ENCODE assay signal across 8 mouse cellular contexts in the genomic region with DNA sequence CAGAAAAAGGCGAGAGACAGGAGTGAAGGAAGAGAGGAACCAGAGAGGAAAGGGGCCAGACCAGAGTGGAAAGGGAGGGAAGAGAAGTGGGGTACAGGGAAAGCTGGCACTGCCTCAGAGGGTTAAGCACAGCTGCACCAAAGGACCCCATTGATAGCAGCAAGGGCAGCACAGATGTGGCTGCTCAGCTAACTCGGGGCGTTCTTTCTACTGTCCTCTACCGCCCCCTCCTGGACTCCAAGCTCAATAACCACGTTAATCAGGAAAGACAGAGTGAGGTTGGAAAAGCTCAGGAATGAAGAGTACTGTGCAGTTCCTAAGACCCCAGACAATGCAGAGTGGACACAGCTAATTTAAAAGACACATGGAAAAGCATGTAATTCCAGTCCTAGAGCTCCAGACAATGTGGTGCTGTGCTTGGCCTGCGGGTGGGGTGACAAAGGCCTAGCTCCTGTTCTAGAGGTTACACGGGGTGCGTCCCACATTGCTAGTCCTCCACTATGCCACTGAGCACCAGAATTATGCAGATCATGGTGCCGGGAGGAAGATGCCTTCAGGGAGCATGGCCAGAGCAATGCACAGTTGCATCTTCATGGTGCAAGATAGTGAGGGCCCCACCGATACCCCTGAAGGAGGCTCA.
A peak's percentile ranks its signal among the peaks of the same experiment; 100 is the strongest.
DNase-seq lines count a peak whose midpoint lies in the region; ATAC-seq and TF ChIP-seq lines count a peak whose summit lies in the region.

No protein-coding gene starts in this region.

- H3K9ac ChIP-seq in kidney, embryonic 15.5 days, result no peak overlapping the region
- no peak overlapping the region for H3K9ac ChIP-seq in forebrain, embryonic 15.5 days (replicated peaks)
- no peak overlapping the region for H3K9ac ChIP-seq in hindbrain, postnatal 0 days (replicated peaks; ENCODE audit: low read length)
- no peak overlapping the region for H3K9ac ChIP-seq in midbrain, embryonic 14.5 days (replicated peaks; ENCODE audit: low read length)
- H3K9ac ChIP-seq in stomach, embryonic 14.5 days (replicated peaks; ENCODE audit: low read depth, low read length), result no peak overlapping the region

- no peak overlapping the region for H3K4me3 ChIP-seq in kidney, adult 2 months (ENCODE audit: insufficient read depth, low read depth, low read length)
- no peak overlapping the region for H3K4me3 ChIP-seq in kidney, embryonic 15.5 days (replicated peaks)
- H3K4me3 ChIP-seq in cerebellum, adult 2 months (replicated peaks; ENCODE audit: insufficient read depth, low read depth, low read length), result no peak overlapping the region
- H3K4me3 ChIP-seq in forebrain, embryonic 15.5 days, result no peak overlapping the region
- H3K4me3 ChIP-seq in hindbrain, postnatal 0 days (ENCODE audit: low read length), result no peak overlapping the region
- H3K4me3 ChIP-seq in midbrain, embryonic 14.5 days (replicated peaks; ENCODE audit: low read depth, low read length), result no peak overlapping the region
- no peak overlapping the region for H3K4me3 ChIP-seq in stomach, embryonic 14.5 days (ENCODE audit: low read depth, low read length)

- H3K27ac ChIP-seq in kidney, adult 2 months (ENCODE audit: insufficient read depth, low read depth, low read length), result no peak overlapping the region
- H3K27ac ChIP-seq in kidney, embryonic 15.5 days, result no peak overlapping the region
- no peak overlapping the region for H3K27ac ChIP-seq in cerebellum, adult 2 months (ENCODE audit: insufficient read depth, low read length)
- no peak overlapping the region for H3K27ac ChIP-seq in forebrain, embryonic 15.5 days (replicated peaks)
- no peak overlapping the region for H3K27ac ChIP-seq in hindbrain, postnatal 0 days
- H3K27ac ChIP-seq in midbrain, embryonic 14.5 days (replicated peaks; ENCODE audit: low read depth, low read length), result no peak overlapping the region
- no peak overlapping the region for H3K27ac ChIP-seq in stomach, embryonic 14.5 days (ENCODE audit: low read length)

- H3K9me3 ChIP-seq in kidney, embryonic 15.5 days (replicated peaks), result no peaks in the 10 kb centered on the region
- no peaks in the 10 kb centered on the region for H3K9me3 ChIP-seq in forebrain, embryonic 15.5 days
- no peaks in the 10 kb centered on the region for H3K9me3 ChIP-seq in hindbrain, postnatal 0 days (ENCODE audit: low read length)
- no peaks in the 10 kb centered on the region for H3K9me3 ChIP-seq in midbrain, embryonic 14.5 days (ENCODE audit: control insufficient read depth, low read length)
- no peaks in the 10 kb centered on the region for H3K9me3 ChIP-seq in stomach, embryonic 14.5 days (ENCODE audit: control insufficient read depth, low read depth, low read length)

- no peak for TF ChIP-seq POLR2A in kidney, adult 2 months (IDR thresholded peaks at IDR 0.05; ENCODE audit: low read depth, low read length)
- TF ChIP-seq POLR2A in cerebellum, adult 2 months (IDR thresholded peaks at IDR 0.05; ENCODE audit: borderline replicate concordance, insufficient read depth, low read length), result no peak

- intact Hi-C loops in left cerebral cortex, postnatal 25 days (cut with DNase I), result loop anchor here (5.0 to 10.0 kb wide), 3 partner anchors 869 to 1017 kb away; no protein-coding TSS in a partner anchor

- H3K36me3 ChIP-seq in kidney, adult 2 months (ENCODE audit: control insufficient read depth, insufficient read depth, low read length), result no peaks in the 10 kb centered on the region
- H3K36me3 ChIP-seq in kidney, embryonic 15.5 days, result no peaks in the 10 kb centered on the region
- H3K36me3 ChIP-seq in forebrain, embryonic 15.5 days, result no peaks in the 10 kb centered on the region
- no peaks in the 10 kb centered on the region for H3K36me3 ChIP-seq in hindbrain, postnatal 0 days (ENCODE audit: insufficient read depth, low read length)
- no peaks in the 10 kb centered on the region for H3K36me3 ChIP-seq in midbrain, embryonic 14.5 days (ENCODE audit: control insufficient read depth, insufficient read depth, low read length)
- H3K36me3 ChIP-seq in stomach, embryonic 14.5 days (ENCODE audit: control insufficient read depth, insufficient read depth, low read length), result no peaks in the 10 kb centered on the region

- WGBS in kidney, adult 2 months, result 49% methylated on average over 10 of the region's 10 CpGs
- 44% methylated on average over 10 of the region's 10 CpGs for WGBS in kidney, embryonic 15.5 days
- WGBS in cerebellum, adult 2 months, result 47% methylated on average over 10 of the region's 10 CpGs
- WGBS in forebrain, embryonic 15.5 days, result 49% methylated on average over 10 of the region's 10 CpGs
- WGBS in hindbrain, postnatal 0 days, result 39% methylated on average over 10 of the region's 10 CpGs
- 41% methylated on average over 10 of the region's 10 CpGs for WGBS in midbrain, embryonic 14.5 days
- 43% methylated on average over 10 of the region's 10 CpGs for WGBS in stomach, embryonic 14.5 days

- no peaks in the 10 kb centered on the region for H3K27me3 ChIP-seq in kidney, adult 2 months (replicated peaks; ENCODE audit: control insufficient read depth, insufficient read depth, low read length)
- H3K27me3 ChIP-seq in kidney, embryonic 15.5 days, result peaks cover 12% of the 10 kb centered on the region
- no peaks in the 10 kb centered on the region for H3K27me3 ChIP-seq in cerebellum, adult 2 months (ENCODE audit: control insufficient read depth, insufficient read depth, low read length)
- H3K27me3 ChIP-seq in forebrain, embryonic 15.5 days, result no peaks in the 10 kb centered on the region
- no peaks in the 10 kb centered on the region for H3K27me3 ChIP-seq in hindbrain, postnatal 0 days (ENCODE audit: insufficient read depth, low read length)
- H3K27me3 ChIP-seq in midbrain, embryonic 14.5 days (ENCODE audit: control insufficient read depth, insufficient read depth, low read length), result no peaks in the 10 kb centered on the region
- no peaks in the 10 kb centered on the region for H3K27me3 ChIP-seq in stomach, embryonic 14.5 days (ENCODE audit: control insufficient read depth, insufficient read depth, low read length)

- no peaks in the 10 kb centered on the region for H3K4me1 ChIP-seq in kidney, adult 2 months (ENCODE audit: control insufficient read depth, insufficient read depth, low read length)
- H3K4me1 ChIP-seq in kidney, embryonic 15.5 days, result 0 out of 2 replicates have a peak, but pooled peaks cover 6% of the 10 kb centered on the region
- H3K4me1 ChIP-seq in cerebellum, adult 2 months (ENCODE audit: control insufficient read depth, insufficient read depth, low read length), result no peaks in the 10 kb centered on the region
- H3K4me1 ChIP-seq in forebrain, embryonic 15.5 days, result 0 out of 2 replicates have a peak, but pooled peaks cover 12% of the 10 kb centered on the region
- H3K4me1 ChIP-seq in hindbrain, postnatal 0 days (ENCODE audit: insufficient read depth, low read length), result 0 out of 2 replicates have a peak, but pooled peaks cover 3% of the 10 kb centered on the region
- H3K4me1 ChIP-seq in midbrain, embryonic 14.5 days (ENCODE audit: control insufficient read depth, insufficient read depth, low read length), result peaks cover 6% of the 10 kb centered on the region; the same call in 1 of the 2 replicates
- H3K4me1 ChIP-seq in stomach, embryonic 14.5 days (ENCODE audit: control insufficient read depth, insufficient read depth, low read length), result no peaks in the 10 kb centered on the region

- no peak; the same call in 1 of the 2 replicates for ATAC-seq in kidney, embryonic 15.5 days (replicated peaks; ENCODE audit: low FRiP score)
- peak; percentile 72 for ATAC-seq in forebrain, embryonic 15.5 days (replicated peaks)
- peak; percentile 67 for ATAC-seq in hindbrain, postnatal 0 days
- peak; percentile 74; the same call in 1 of the 2 replicates for ATAC-seq in midbrain, embryonic 14.5 days (ENCODE audit: low FRiP score, low TSS enrichment)
- ATAC-seq in stomach, embryonic 14.5 days (ENCODE audit: insufficient number of reproducible peaks, insufficient read depth, low FRiP score, low read depth), result peak; percentile 46; the same call in 1 of the 2 replicates

- H3K4me2 ChIP-seq in kidney, embryonic 15.5 days, result no peak overlapping the region
- H3K4me2 ChIP-seq in forebrain, embryonic 15.5 days (replicated peaks), result no peak overlapping the region
- no peak overlapping the region for H3K4me2 ChIP-seq in hindbrain, postnatal 0 days (ENCODE audit: low read depth, low read length)
- no peak overlapping the region for H3K4me2 ChIP-seq in midbrain, embryonic 14.5 days (ENCODE audit: low read length)
- no peak overlapping the region for H3K4me2 ChIP-seq in stomach, embryonic 14.5 days (replicated peaks; ENCODE audit: low read depth, low read length)

- peak; percentile 76 for TF ChIP-seq CTCF in kidney, adult 2 months (conservative IDR thresholded peaks at IDR 0.05; ENCODE audit: insufficient read depth, insufficient read length, low read depth, low read length)
- TF ChIP-seq CTCF in cerebellum, adult 2 months (IDR thresholded peaks at IDR 0.05; ENCODE audit: borderline replicate concordance, insufficient read depth, low read depth, low read length), result peak; percentile 86
- TF ChIP-seq CTCF in hindbrain, postnatal 0 days (IDR thresholded peaks at IDR 0.05; ENCODE audit: low read depth), result peak; percentile 90

- peak; percentile 55 for DNase-seq in kidney, adult 2 months
- DNase-seq in cerebellum, adult 2 months, result peak; percentile 50 to 65
- DNase-seq in hindbrain, postnatal 0 days (ENCODE audit: low spot score), result peak; percentile 88
- DNase-seq in left cerebral cortex, postnatal 25 days (ENCODE audit: low spot score in 2 of 2), result peak; percentile 73 to 79
- peak; percentile 93 for DNase-seq in midbrain, embryonic 14.5 days
